Mouse (Mus musculus) neural tube, embryonic 12.5 days (tissue): ENCODE data around the gene Ints11. TPM values are rescaled to one million over a fixed set of nuclear protein-coding genes. Genes with fewer than 3 reads are reported as not detected.

ENCODE experiments used
- ATAC-seq: fragments of 200-750 bp; cut with Nextera tagmentation; 2 replicates; pipeline ENCODE4 v1.8.0; 2017; ENCODE audit warnings: low read depth, mild to moderate bottlenecking, moderate TSS enrichment, moderate library complexity; ENCODE audit not compliant: low FRiP score
- H3K27ac ChIP-seq: fragments of 300-500 bp; sonication (generic); 2 replicates; pipeline ENCODE4 v1.5.1; 2016
- H3K27me3 ChIP-seq: fragments of 300-500 bp; sonication (generic); replicated peaks from 2 replicates; pipeline ENCODE4 v1.6.1; 2016; ENCODE audit warnings: mild to moderate bottlenecking
- H3K36me3 ChIP-seq: fragments of 300-500 bp; sonication (generic); 2 replicates; pipeline ENCODE4 v1.6.1; 2016; ENCODE audit warnings: mild to moderate bottlenecking
- H3K4me1 ChIP-seq: fragments of 300-500 bp; sonication (generic); 2 replicates; pipeline ENCODE4 v1.6.1; 2016
- H3K4me2 ChIP-seq: fragments of 300-500 bp; sonication (generic); replicated peaks from 2 replicates; pipeline ENCODE4 v1.6.1; 2016; ENCODE audit warnings: mild to moderate bottlenecking
- H3K4me3 ChIP-seq: fragments of 300-500 bp; sonication (generic); 2 replicates; pipeline ENCODE4 v1.5.1; 2016
- H3K9ac ChIP-seq: fragments of 300-500 bp; sonication (generic); 2 replicates; pipeline ENCODE4 v1.6.1; 2016; ENCODE audit warnings: mild to moderate bottlenecking
- H3K9me3 ChIP-seq: fragments of 300-500 bp; sonication (generic); 2 replicates; pipeline ENCODE4 v1.6.1; 2016; ENCODE audit warnings: mild to moderate bottlenecking
- WGBS: fragments of 180-500 bp; shearing (Covaris S2); methylation state at CpG from one replicate; pipeline ENCODE4 v1.1.7; 2016; 5-methylcytosine and 5-hydroxymethylcytosine counted together
- polyA plus RNA-seq: library from polyadenylated mRNA; unstranded; fragments of >200 nt; fragmentation: Nextera tagmentation; extraction: Ambion mirVana; gene quantifications from 2 replicates; pipeline ENCODE4 v1.2.1, GENCODE M21; 2016

Ints11 gene
- polyA plus RNA-seq, 1 experiment from 2014 or later, result 77.0 TPM

- 95% methylated on average over 4 of the region's 4 CpGs for WGBS
- H3K9ac ChIP-seq, result no peak overlapping the region
Measured at GRCm38 (mm10) chr4:155895826-155896225, 26.5 kb downstream of the Ints11 start.

GRCm38 (mm10) chr4:155896461-155896860 is 27.1 kb downstream of the Ints11 start:
- no peak overlapping the region for H3K4me2 ChIP-seq
- H3K4me3 ChIP-seq, result no peak overlapping the region
- H3K27me3 ChIP-seq, result no peaks in the 10 kb centered on the region
- peaks cover 29% of the 10 kb centered on the region for H3K4me1 ChIP-seq
- H3K36me3 ChIP-seq, result peaks cover 51% of the 10 kb centered on the region
- no peak overlapping the region for H3K9ac ChIP-seq
- 96% methylated on average over 12 of the region's 12 CpGs for WGBS
- H3K9me3 ChIP-seq, result no peaks in the 10 kb centered on the region
- no peak for ATAC-seq
- H3K27ac ChIP-seq, result no peak overlapping the region

More at GRCm38 (mm10) chr4:155895826-155896225, 26.5 kb downstream of the Ints11 start:
- Histone ChIP-seq H3K36me3 (peaks cover 44% of the 10 kb centered on the region), H3K4me3 (no peak overlapping the region), H3K4me1 (peaks cover 31% of the 10 kb centered on the region), H3K4me2 (no peak overlapping the region), H3K9me3 (no peaks in the 10 kb centered on the region), H3K27ac (no peak overlapping the region), H3K27me3 (no peaks in the 10 kb centered on the region)
- ATAC-seq, result no peak

- Histone ChIP-seq H3K4me2 (no peak overlapping the region), H3K9me3 (no peaks in the 10 kb centered on the region), H3K4me3 (no peak overlapping the region), H3K9ac (no peak overlapping the region), H3K4me1 (peaks cover 22% of the 10 kb centered on the region), H3K27ac (no peak overlapping the region), H3K27me3 (no peaks in the 10 kb centered on the region), H3K36me3 (peaks cover 69% of the 10 kb centered on the region)
- 97% methylated on average over 2 of the region's 2 CpGs for WGBS
- no peak for ATAC-seq
Measured at GRCm38 (mm10) chr4:155898318-155898717, 29.0 kb downstream of the Ints11 start.

GRCm38 (mm10) chr4:155899355-155899754 is 30.0 kb downstream of the Ints11 start:
- H3K9me3 ChIP-seq, result no peaks in the 10 kb centered on the region
- ATAC-seq, result no peak
- WGBS, result 97% methylated on average over 7 of the region's 7 CpGs
- H3K4me1 ChIP-seq, result peaks cover 12% of the 10 kb centered on the region
- no peak overlapping the region for H3K27ac ChIP-seq
- H3K27me3 ChIP-seq, result no peaks in the 10 kb centered on the region
- no peak overlapping the region for H3K9ac ChIP-seq
- no peak overlapping the region for H3K4me2 ChIP-seq
- peaks cover 80% of the 10 kb centered on the region for H3K36me3 ChIP-seq
- no peak overlapping the region for H3K4me3 ChIP-seq

- H3K27ac ChIP-seq, result no peak overlapping the region
- peaks cover 94% of the 10 kb centered on the region for H3K36me3 ChIP-seq
- WGBS, result 83% methylated on average over 3 of the region's 3 CpGs
- H3K4me2 ChIP-seq, result no peak overlapping the region
- no peaks in the 10 kb centered on the region for H3K4me1 ChIP-seq
- no peak overlapping the region for H3K9ac ChIP-seq
- no peaks in the 10 kb centered on the region for H3K27me3 ChIP-seq
- H3K4me3 ChIP-seq, result no peak overlapping the region
- H3K9me3 ChIP-seq, result no peaks in the 10 kb centered on the region
- no peak for ATAC-seq
Measured at GRCm38 (mm10) chr4:155901205-155901604, 31.9 kb downstream of the Ints11 start.

- Histone ChIP-seq H3K9me3 (no peaks in the 10 kb centered on the region), H3K4me3 (no peak overlapping the region), H3K27me3 (no peaks in the 10 kb centered on the region), H3K36me3 (peaks cover 89% of the 10 kb centered on the region), H3K27ac (no peak overlapping the region), H3K9ac (no peak overlapping the region), H3K4me1 (no peaks in the 10 kb centered on the region), H3K4me2 (no peak overlapping the region)
- no peak for ATAC-seq
- WGBS, result 94% methylated on average over 13 of the region's 13 CpGs
Measured at GRCm38 (mm10) chr4:155903246-155903645, 33.9 kb downstream of the Ints11 start.

GRCm38 (mm10) chr4:155904318-155905102 is 35.2 kb downstream of the Ints11 start:
- Histone ChIP-seq H3K9ac (no peak overlapping the region), H3K36me3 (peaks cover 77% of the 10 kb centered on the region), H3K4me3 (no peak overlapping the region), H3K27ac (no peak overlapping the region), H3K4me1 (no peaks in the 10 kb centered on the region), H3K4me2 (no peak overlapping the region), H3K9me3 (no peaks in the 10 kb centered on the region), H3K27me3 (no peaks in the 10 kb centered on the region)
- WGBS, result 93% methylated on average over 13 of the region's 13 CpGs
- ATAC-seq, result no peak

- H3K9me3 ChIP-seq, result no peaks in the 10 kb centered on the region
- H3K27ac ChIP-seq, result no peak overlapping the region
- no peaks in the 10 kb centered on the region for H3K27me3 ChIP-seq
- WGBS, result 84% methylated on average over 13 of the region's 13 CpGs
- no peak overlapping the region for H3K4me3 ChIP-seq
- no peaks in the 10 kb centered on the region for H3K4me1 ChIP-seq
- no peak overlapping the region for H3K4me2 ChIP-seq
- H3K36me3 ChIP-seq, result peaks cover 65% of the 10 kb centered on the region
- ATAC-seq, result no peak
- H3K9ac ChIP-seq, result no peak overlapping the region
Measured at GRCm38 (mm10) chr4:155905634-155906033, 36.3 kb downstream of the Ints11 start.

GRCm38 (mm10) chr4:155906125-155906524 is 36.8 kb downstream of the Ints11 start:
- WGBS, result 87% methylated on average over 9 of the region's 9 CpGs
- Histone ChIP-seq H3K36me3 (peaks cover 60% of the 10 kb centered on the region), H3K9ac (no peak overlapping the region), H3K27ac (no peak overlapping the region), H3K4me3 (no peak overlapping the region), H3K4me1 (no peaks in the 10 kb centered on the region), H3K9me3 (no peaks in the 10 kb centered on the region), H3K27me3 (no peaks in the 10 kb centered on the region), H3K4me2 (no peak overlapping the region)
- no peak for ATAC-seq

- Histone ChIP-seq H3K4me2 (no peak overlapping the region), H3K36me3 (peaks cover 52% of the 10 kb centered on the region), H3K9ac (no peak overlapping the region), H3K4me1 (no peaks in the 10 kb centered on the region), H3K9me3 (no peaks in the 10 kb centered on the region), H3K27ac (no peak overlapping the region), H3K27me3 (no peaks in the 10 kb centered on the region), H3K4me3 (no peak overlapping the region)
- 88% methylated on average over 11 of the region's 11 CpGs for WGBS
- ATAC-seq, result no peak
Measured at GRCm38 (mm10) chr4:155907003-155907402, 37.7 kb downstream of the Ints11 start.

- no peak overlapping the region for H3K4me3 ChIP-seq
- H3K4me2 ChIP-seq, result no peak overlapping the region
- no peaks in the 10 kb centered on the region for H3K27me3 ChIP-seq
- WGBS, result 78% methylated on average over 7 of the region's 7 CpGs
- no peak overlapping the region for H3K27ac ChIP-seq
- H3K9me3 ChIP-seq, result no peaks in the 10 kb centered on the region
- peaks cover 39% of the 10 kb centered on the region for H3K36me3 ChIP-seq
- no peak overlapping the region for H3K9ac ChIP-seq
- ATAC-seq, result no peak
- no peaks in the 10 kb centered on the region for H3K4me1 ChIP-seq
Measured at GRCm38 (mm10) chr4:155908281-155908680, 38.9 kb downstream of the Ints11 start.

- peaks cover 34% of the 10 kb centered on the region for H3K36me3 ChIP-seq
- H3K4me3 ChIP-seq, result no peak overlapping the region
- no peak overlapping the region for H3K4me2 ChIP-seq
- no peak for ATAC-seq
- no peak overlapping the region for H3K27ac ChIP-seq
- 93% methylated on average over 4 of the region's 4 CpGs for WGBS
- no peaks in the 10 kb centered on the region for H3K27me3 ChIP-seq
- no peaks in the 10 kb centered on the region for H3K9me3 ChIP-seq
- H3K9ac ChIP-seq, result no peak overlapping the region
- H3K4me1 ChIP-seq, result no peaks in the 10 kb centered on the region
Measured at GRCm38 (mm10) chr4:155908751-155909150, 39.4 kb downstream of the Ints11 start.

GRCm38 (mm10) chr4:155932031-155932430 is 62.7 kb downstream of the Ints11 start:
- no peak overlapping the region for H3K4me2 ChIP-seq
- H3K4me1 ChIP-seq, result no peaks in the 10 kb centered on the region
- ATAC-seq, result no peak
- WGBS, result 56% methylated on average over 1 of the region's 1 CpGs
- H3K9ac ChIP-seq, result no peak overlapping the region
- H3K36me3 ChIP-seq, result no peaks in the 10 kb centered on the region
- no peaks in the 10 kb centered on the region for H3K9me3 ChIP-seq
- no peak overlapping the region for H3K27ac ChIP-seq
- no peaks in the 10 kb centered on the region for H3K27me3 ChIP-seq
- H3K4me3 ChIP-seq, result no peak overlapping the region
